In the genomic region with DNA sequence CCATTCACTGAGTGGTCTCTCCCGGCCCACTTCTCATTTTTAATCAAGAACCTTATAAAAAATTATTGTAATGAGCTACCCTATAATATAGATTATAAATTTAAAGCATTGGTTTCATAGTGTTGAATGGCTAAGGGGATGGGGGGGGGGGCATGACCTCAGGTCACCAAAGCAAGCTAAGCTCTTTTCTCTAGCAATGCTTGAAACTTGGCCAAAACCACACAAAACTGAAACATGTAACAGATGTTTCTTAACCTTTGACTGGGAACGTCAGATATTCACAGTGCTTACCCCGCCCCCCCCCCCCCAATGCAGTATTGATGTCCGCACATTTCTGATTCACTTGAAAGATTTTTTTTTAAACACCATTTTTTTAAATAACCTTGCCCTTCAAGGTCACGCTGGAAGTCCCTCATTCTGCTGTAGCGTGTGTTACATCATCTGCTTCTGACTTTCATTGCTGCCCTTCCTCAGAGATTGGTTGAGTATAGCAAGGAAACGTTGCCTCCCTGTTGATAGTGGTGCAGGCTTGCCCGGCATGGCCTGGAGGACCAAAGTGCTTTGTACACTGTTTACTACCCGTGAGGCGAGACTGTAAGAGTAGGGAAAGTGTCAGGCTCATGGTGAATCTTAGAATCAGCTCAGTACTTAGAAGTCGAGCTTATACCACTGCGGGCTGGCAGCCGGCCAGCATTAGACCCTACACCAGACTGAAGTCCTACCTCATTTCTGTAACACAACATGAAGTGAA, we compare ENCODE assay signal across 13 mouse cellular contexts.
DNase-seq lines count a peak whose midpoint lies in the region; ATAC-seq and TF ChIP-seq lines count a peak whose summit lies in the region.
"Had no signal": no experiment of that assay in that cellular context is flagged by ENCODE, and none has a peak within 500 bp of the region (broad histone marks: within the 10 kb centered on the region; RNA-seq: fewer than 3 reads in every experiment).

No protein-coding gene starts in this region.

- no peak overlapping the region for H3K4me3 ChIP-seq in heart, embryonic 12.5 days
- H3K4me3 ChIP-seq in liver, postnatal 0 days (ENCODE audit: low read depth, low read length): no peak overlapping the region
- H3K4me3 ChIP-seq in liver, embryonic 11.5 days (ENCODE audit: low read depth, low read length): no peak overlapping the region
- H3K4me3 ChIP-seq in brown adipose tissue, adult 24 weeks (ENCODE audit: insufficient read depth, low read depth, low read length): no peak overlapping the region
- H3K4me3 ChIP-seq in forebrain, embryonic 14.5 days (ENCODE audit: low read depth, low read length): no peak overlapping the region
- H3K4me3 ChIP-seq: left cerebral cortex, adult 2 months; liver, embryonic 13.5 days; midbrain, embryonic 12.5 days had no signal

- H3K4me1 ChIP-seq in heart, embryonic 12.5 days (replicated peaks): peaks cover 13% of the 10 kb centered on the region
- no peaks in the 10 kb centered on the region; the same call in 1 of the 2 replicates for H3K4me1 ChIP-seq in liver, postnatal 0 days (ENCODE audit: insufficient read depth)
- no peaks in the 10 kb centered on the region for H3K4me1 ChIP-seq in liver, embryonic 11.5 days (replicated peaks; ENCODE audit: control insufficient read depth, insufficient read depth, low read length)
- H3K4me1 ChIP-seq in brown adipose tissue, adult 24 weeks (ENCODE audit: control insufficient read depth, insufficient read depth, insufficient read length, low read length): peaks cover 19% of the 10 kb centered on the region
- no peaks in the 10 kb centered on the region for H3K4me1 ChIP-seq in forebrain, embryonic 14.5 days (ENCODE audit: control insufficient read depth, insufficient read depth, low read length)
- H3K4me1 ChIP-seq: midbrain, embryonic 12.5 days had no signal

- intact Hi-C loops in heart, postnatal 25 days (cut with DNase I): loop anchor here (5.0 kb wide), 1 partner anchor 118 kb away; no protein-coding TSS in a partner anchor

- peaks cover 89% of the 10 kb centered on the region for H3K36me3 ChIP-seq in heart, embryonic 12.5 days
- H3K36me3 ChIP-seq in liver, postnatal 0 days (replicated peaks; ENCODE audit: insufficient read depth, low read length): peaks cover 44% of the 10 kb centered on the region
- peaks cover 6% of the 10 kb centered on the region; the same call in 1 of the 2 replicates for H3K36me3 ChIP-seq in liver, embryonic 11.5 days (ENCODE audit: control insufficient read depth, insufficient read depth, low read length)
- H3K36me3 ChIP-seq in forebrain, embryonic 14.5 days (ENCODE audit: control insufficient read depth, insufficient read depth, low read length): peaks cover 69% of the 10 kb centered on the region

- H3K4me2 ChIP-seq in heart, embryonic 12.5 days: no peak overlapping the region
- H3K4me2 ChIP-seq in liver, postnatal 0 days (ENCODE audit: low read depth, low read length): no peak overlapping the region
- no peak overlapping the region for H3K4me2 ChIP-seq in liver, embryonic 11.5 days
- H3K4me2 ChIP-seq in forebrain, embryonic 14.5 days (ENCODE audit: low read length): no peak overlapping the region
- H3K4me2 ChIP-seq: liver, embryonic 13.5 days; midbrain, embryonic 12.5 days had no signal

- whole genome bisulfite sequencing in heart, embryonic 12.5 days: 75% methylated on average over 13 of the region's 13 CpGs
- 72% methylated on average over 13 of the region's 13 CpGs for WGBS in liver, postnatal 0 days (ENCODE audit: insufficient replicate concordance)
- WGBS in liver, embryonic 11.5 days: 86% methylated on average over 13 of the region's 13 CpGs
- WGBS in forebrain, embryonic 14.5 days: 87% methylated on average over 13 of the region's 13 CpGs

- peak overlapping the region; percentile 41; the same call in 1 of the 2 replicates for H3K27ac ChIP-seq in heart, embryonic 12.5 days (ENCODE audit: poor library complexity, severe bottlenecking)
- H3K27ac ChIP-seq in liver, postnatal 0 days (ENCODE audit: low read depth): no peak overlapping the region
- H3K27ac ChIP-seq in liver, embryonic 11.5 days (ENCODE audit: low read depth, low read length): no peak overlapping the region
- H3K27ac ChIP-seq in brown adipose tissue, adult 24 weeks (replicated peaks; ENCODE audit: low read depth, low read length): peak overlapping the region; percentile 70
- H3K27ac ChIP-seq in forebrain, embryonic 14.5 days (ENCODE audit: low read depth, low read length): no peak overlapping the region
- H3K27ac ChIP-seq: left cerebral cortex, adult 2 months; liver, embryonic 13.5 days; midbrain, embryonic 12.5 days had no signal

- no peak for TF ChIP-seq EP300 in liver, postnatal 0 days (IDR thresholded peaks at IDR 0.05; ENCODE audit: low read depth)

- TF ChIP-seq CTCF in liver, postnatal 0 days (IDR thresholded peaks at IDR 0.05; ENCODE audit: low read depth): no peak

- H3K9ac ChIP-seq in heart, embryonic 12.5 days: no peak overlapping the region
- H3K9ac ChIP-seq in liver, postnatal 0 days (replicated peaks): no peak overlapping the region
- H3K9ac ChIP-seq in liver, embryonic 11.5 days (ENCODE audit: low read depth, low read length): no peak overlapping the region
- no peak overlapping the region for H3K9ac ChIP-seq in forebrain, embryonic 14.5 days (ENCODE audit: low read length)
- H3K9ac ChIP-seq: liver, embryonic 13.5 days; midbrain, embryonic 12.5 days had no signal

- DNase-seq in heart, postnatal 25 days (ENCODE audit: low spot score): no peak
- no peak for DNase-seq in liver, postnatal 0 days
- DNase-seq in liver, embryonic 11.5 days (ENCODE audit: low spot score): no peak
- no peak for DNase-seq in layer of hippocampus, adult 9-10 months (ENCODE audit: low spot score)
- DNase-seq in forebrain, embryonic 14.5 days (ENCODE audit: low spot score): no peak
- DNase-seq: cerebellum, postnatal 14 days; liver, embryonic 13.5 days had no signal

- H3K27me3 ChIP-seq in heart, embryonic 12.5 days (replicated peaks): no peaks in the 10 kb centered on the region
- no peaks in the 10 kb centered on the region for H3K27me3 ChIP-seq in liver, postnatal 0 days (ENCODE audit: insufficient read depth, low read length)
- no peaks in the 10 kb centered on the region for H3K27me3 ChIP-seq in liver, embryonic 11.5 days (replicated peaks; ENCODE audit: control insufficient read depth, insufficient read depth, low read length)
- no peaks in the 10 kb centered on the region for H3K27me3 ChIP-seq in forebrain, embryonic 14.5 days (replicated peaks; ENCODE audit: control insufficient read depth, insufficient read depth, low read length)
- H3K27me3 ChIP-seq: CH12.LX; liver, embryonic 13.5 days; midbrain, embryonic 12.5 days had no signal

- no peaks in the 10 kb centered on the region for H3K9me3 ChIP-seq in heart, embryonic 12.5 days (replicated peaks)
- no peaks in the 10 kb centered on the region for H3K9me3 ChIP-seq in liver, postnatal 0 days (ENCODE audit: low read length)
- H3K9me3 ChIP-seq in liver, embryonic 11.5 days (ENCODE audit: control insufficient read depth, low read length): peaks cover 4% of the 10 kb centered on the region; the same call in 1 of the 2 replicates
- no peaks in the 10 kb centered on the region for H3K9me3 ChIP-seq in forebrain, embryonic 14.5 days (replicated peaks; ENCODE audit: control insufficient read depth, low read length)
- H3K9me3 ChIP-seq: liver, embryonic 13.5 days; midbrain, embryonic 12.5 days had no signal

- peak; percentile 20; the same call in 1 of the 2 replicates for ATAC-seq in heart, embryonic 12.5 days (ENCODE audit: insufficient number of reproducible peaks, low FRiP score)
- ATAC-seq in liver, postnatal 0 days: peak; percentile 25; the same call in 1 of the 2 replicates
- ATAC-seq in liver, embryonic 11.5 days (replicated peaks; ENCODE audit: low FRiP score): no peak
- ATAC-seq in megakaryocyte progenitor cell, adult 5-6 weeks (replicated peaks; ENCODE audit: poor library complexity): 0 out of 2 replicates have a peak, but pooled peaks have one; percentile 27
- ATAC-seq in forebrain, embryonic 14.5 days: no peak

Comparison
In these comparisons a context has a peak if more than half of its experiments do, and no peak if none do; other contexts are left out.
1. ATAC-seq: peak in heart, embryonic 12.5 days (single experiment), liver, postnatal 0 days (single experiment) and megakaryocyte progenitor cell, adult 5-6 weeks (single experiment); none in liver, embryonic 11.5 days (single experiment) and forebrain, embryonic 14.5 days (single experiment).
2. H3K27ac ChIP-seq: peak in heart, embryonic 12.5 days (single experiment) and brown adipose tissue, adult 24 weeks (single experiment); none in liver, postnatal 0 days (single experiment), liver, embryonic 11.5 days (single experiment) and forebrain, embryonic 14.5 days (single experiment).